Mouse (Mus musculus): Measurements from ENCODE around the gene Chsy1. TPM values are rescaled to one million over a fixed set of nuclear protein-coding genes. Genes with fewer than 3 reads are reported as not detected.

Gene Chsy1
- total RNA-seq (2022), result 10 to 100 TPM; 13.8 to 15.8 (median 15.0) TPM

GRCm38 (mm10) chr7:66108961-66109854 lies at the start of gene Chsy1:
Gene Chsy1 (plus strand): TSS chr7:66109515.
- DNase-seq, result peak; percentile 83

GRCm38 (mm10) chr7:66060066-66060956 lies 49.0 kb upstream of the Chsy1 start:
- DNase-seq, result peak; percentile 80

GRCm38 (mm10) chr7:66061057-66061456 lies 48.3 kb upstream of the Chsy1 start:
- DNase-seq, result no peak

GRCm38 (mm10) chr7:66076411-66076810 lies 32.9 kb upstream of the Chsy1 start:
- no peak for DNase-seq

- peak; percentile 97 for DNase-seq
Observed at GRCm38 (mm10) chr7:66079364-66080230, 29.7 kb upstream of the Chsy1 start, which contains the start of gene Selenos. Gene Selenos (plus strand): TSS chr7:66079649.

GRCm38 (mm10) chr7:66080231-66080613 lies 29.1 kb upstream of the Chsy1 start:
- DNase-seq, result no peak

GRCm38 (mm10) chr7:66083757-66084156 lies 25.6 kb upstream of the Chsy1 start:
- no peak for DNase-seq

GRCm38 (mm10) chr7:66084546-66084945 lies 24.8 kb upstream of the Chsy1 start:
- DNase-seq, result no peak

GRCm38 (mm10) chr7:66087652-66088051 lies 21.7 kb upstream of the Chsy1 start:
- DNase-seq, result no peak

- no peak for DNase-seq
Observed at GRCm38 (mm10) chr7:66088077-66088476, 21.2 kb upstream of the Chsy1 start.

GRCm38 (mm10) chr7:66090676-66091190 lies 18.6 kb upstream of the Chsy1 start:
- DNase-seq, result no peak

- no peak for DNase-seq
Observed at GRCm38 (mm10) chr7:66091553-66091952, 17.8 kb upstream of the Chsy1 start.

GRCm38 (mm10) chr7:66092656-66093055 lies 16.7 kb upstream of the Chsy1 start:
- no peak for DNase-seq

- no peak for DNase-seq
Observed at GRCm38 (mm10) chr7:66094141-66094540, 15.2 kb upstream of the Chsy1 start.

GRCm38 (mm10) chr7:66098803-66099202 lies 10.5 kb upstream of the Chsy1 start:
- no peak for DNase-seq

GRCm38 (mm10) chr7:66101866-66102265 lies 7.4 kb upstream of the Chsy1 start:
- no peak for DNase-seq

GRCm38 (mm10) chr7:66104531-66104930 lies 4.8 kb upstream of the Chsy1 start:
- DNase-seq, result no peak

GRCm38 (mm10) chr7:66105771-66106170 lies 3.5 kb upstream of the Chsy1 start:
- DNase-seq, result no peak

- DNase-seq, result no peak
Observed at GRCm38 (mm10) chr7:66106581-66107056, 2.7 kb upstream of the Chsy1 start.

- DNase-seq, result no peak
Observed at GRCm38 (mm10) chr7:66107206-66107605, 2.1 kb upstream of the Chsy1 start.

GRCm38 (mm10) chr7:66107930-66108329 lies 1.4 kb upstream of the Chsy1 start:
- DNase-seq, result no peak
